8 mouse cellular contexts compared by ENCODE assay signal in genomic region chr1:189687654-189688387, GRCm38 (mm10). TPM values are rescaled to one million over a fixed set of nuclear protein-coding genes. Genes with fewer than 3 reads are reported as not detected.
DNase-seq lines count a peak whose midpoint lies in the region; ATAC-seq lines count a peak whose summit lies in the region.

Gene Cenpf, minus strand, starts transcription at chr1:189688086.

- DNase-seq in adipocyte (ENCODE audit: low spot score) = peak; percentile 98
- DNase-seq in embryo, embryonic 10 days (ENCODE audit: low spot score) = peak; percentile 99
- DNase-seq in gastrocnemius, postnatal 10 days = peak; percentile 97
- peak; percentile 99 for DNase-seq in induced T-regulatory cell, adult 2 months (ENCODE audit: low read depth)
- peak; percentile 93 to 98 for DNase-seq in left cerebral cortex, adult 9 months (ENCODE audit: low spot score in 2 of 2)
- DNase-seq in right cerebral cortex, postnatal 14 days = peak; percentile 98
- DNase-seq in urinary bladder, postnatal 36 days (ENCODE audit: low spot score in 2 of 2) = peak; percentile 95 to 98

- ATAC-seq in megakaryocyte progenitor cell, adult 5-6 weeks (replicated peaks; ENCODE audit: poor library complexity) = peak; percentile 96

RNA-seq across cellular contexts. Expression of gene Cenpf, which starts in this region (rescaled TPM):
- total RNA-seq in gastrocnemius, postnatal 10 days (2021) = 10 to 100 TPM in 1 of 2 experiments, 1 to 10 TPM in 1; 8.3 to 12.5 TPM
- total RNA-seq in megakaryocyte progenitor cell, adult 5-6 weeks (2015) = 31.3 and 34.9 TPM in 2 replicates
- total RNA-seq in megakaryocyte progenitor cell, adult 5-6 weeks (2017) = 33.3 and 41.4 TPM in 2 replicates

Comparison
In these comparisons a context has a peak if more than half of its experiments do, and no peak if none do; other contexts are left out.
1. Peak in every context shown above with its lines: DNase-seq and ATAC-seq.